Mouse (Mus musculus): ENCODE data around the gene Ino80e. TPM values are rescaled to one million over a fixed set of nuclear protein-coding genes. Genes with fewer than 3 reads are reported as not detected.
A peak's percentile ranks its signal among the peaks of the same experiment; 100 is the strongest.

Gene Ino80e
- polyA plus RNA-seq, 1 experiment from 2014 or later = 108 TPM

DNA sequence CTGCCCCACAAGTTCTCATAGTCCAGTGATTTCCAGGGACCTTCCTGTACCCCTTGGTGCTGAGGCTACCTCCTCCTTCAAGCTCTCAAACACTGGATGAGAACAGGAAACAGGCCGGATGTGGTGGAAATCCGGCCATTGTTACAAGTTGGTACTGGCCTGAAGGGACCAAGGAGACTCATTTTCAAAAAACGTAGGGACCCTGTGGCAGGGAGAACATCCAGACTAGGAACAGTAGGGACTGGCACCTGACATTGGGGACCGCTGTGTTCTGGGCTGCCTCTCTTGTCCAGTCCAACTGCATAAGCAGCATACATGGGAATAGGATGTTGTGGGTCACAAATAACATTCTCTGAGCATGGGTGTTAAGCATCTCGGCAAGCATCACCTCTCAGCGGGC is 18.9 kb upstream of the Ino80e start:
- WGBS = 76% methylated on average over 6 of the region's 6 CpGs
- peak overlapping the region; percentile 100 for H3K4me2 ChIP-seq
- no peaks in the 10 kb centered on the region for H3K9me3 ChIP-seq
- peak overlapping the region; percentile 93; the same call in 1 of the 2 replicates for H3K9ac ChIP-seq
- 0 out of 2 replicates have a peak overlapping the region, but pooled peaks have one; percentile 24 for H3K27ac ChIP-seq
- no peaks in the 10 kb centered on the region for H3K27me3 ChIP-seq
- H3K36me3 ChIP-seq = peaks cover 51% of the 10 kb centered on the region
- H3K4me3 ChIP-seq = peak overlapping the region; percentile 77; the same call in 1 of the 2 replicates
- ATAC-seq (ENCODE audit: insufficient number of reproducible peaks, insufficient read depth, low FRiP score, low TSS enrichment, low read depth) = no peak
- H3K4me1 ChIP-seq = peaks cover 32% of the 10 kb centered on the region

GRCm38 (mm10) chr7:126877239-126877638 is 15.1 kb upstream of the Ino80e start:
- no peak overlapping the region for H3K27ac ChIP-seq
- H3K4me3 ChIP-seq = no peak overlapping the region
- 83% methylated on average over 1 of the region's 1 CpGs for WGBS
- ATAC-seq (ENCODE audit: insufficient number of reproducible peaks, insufficient read depth, low FRiP score, low TSS enrichment, low read depth) = no peak
- no peaks in the 10 kb centered on the region for H3K27me3 ChIP-seq
- H3K36me3 ChIP-seq = peaks cover 88% of the 10 kb centered on the region
- H3K4me2 ChIP-seq = no peak overlapping the region
- H3K4me1 ChIP-seq = peaks cover 15% of the 10 kb centered on the region
- H3K9me3 ChIP-seq = no peaks in the 10 kb centered on the region
- no peak overlapping the region for H3K9ac ChIP-seq

DNA sequence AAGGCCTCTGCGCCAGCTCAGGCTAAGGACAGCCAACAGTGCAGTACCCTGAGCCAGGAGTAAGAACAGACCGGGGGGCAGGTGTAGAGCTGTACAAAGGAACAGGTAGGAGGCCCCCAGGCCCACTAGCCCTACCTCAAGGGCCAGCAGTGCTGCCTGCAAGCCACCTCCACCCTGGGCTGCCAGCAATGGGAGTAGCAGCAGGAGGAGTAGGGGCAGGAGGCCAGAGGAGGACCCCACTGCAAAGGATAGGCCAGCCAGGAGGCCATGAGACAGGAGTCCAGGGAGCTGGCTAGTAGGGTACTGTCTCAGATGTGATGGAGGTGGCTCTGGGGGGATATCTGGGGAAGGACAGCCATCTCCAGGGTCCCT is 8.3 kb upstream of the Ino80e start:
- Histone ChIP-seq H3K27ac (no peak overlapping the region), H3K9ac (no peak overlapping the region), H3K27me3 (no peaks in the 10 kb centered on the region), H3K9me3 (no peaks in the 10 kb centered on the region), H3K4me2 (no peak overlapping the region), H3K4me1 (0 out of 2 replicates have a peak, but pooled peaks cover 3% of the 10 kb centered on the region), H3K4me3 (no peak overlapping the region), H3K36me3 (peaks cover 99% of the 10 kb centered on the region)
- 93% methylated on average over 2 of the region's 2 CpGs for WGBS
- no peak for ATAC-seq (ENCODE audit: insufficient number of reproducible peaks, insufficient read depth, low FRiP score, low TSS enrichment, low read depth)

GRCm38 (mm10) chr7:126869780-126870519 is 7.8 kb upstream of the Ino80e start:
- peaks cover 99% of the 10 kb centered on the region for H3K36me3 ChIP-seq
- H3K9ac ChIP-seq = no peak overlapping the region
- no peak overlapping the region for H3K4me3 ChIP-seq
- H3K9me3 ChIP-seq = no peaks in the 10 kb centered on the region
- no peak overlapping the region for H3K4me2 ChIP-seq
- 0 out of 2 replicates have a peak, but pooled peaks cover 3% of the 10 kb centered on the region for H3K4me1 ChIP-seq
- no peak overlapping the region for H3K27ac ChIP-seq
- no peaks in the 10 kb centered on the region for H3K27me3 ChIP-seq
- ATAC-seq (ENCODE audit: insufficient number of reproducible peaks, insufficient read depth, low FRiP score, low TSS enrichment, low read depth) = no peak
- WGBS = 90% methylated on average over 23 of the region's 23 CpGs

- Histone ChIP-seq H3K36me3 (peaks cover 96% of the 10 kb centered on the region), H3K27me3 (no peaks in the 10 kb centered on the region), H3K9ac (no peak overlapping the region), H3K9me3 (no peaks in the 10 kb centered on the region), H3K4me1 (peaks cover 21% of the 10 kb centered on the region), H3K4me2 (no peak overlapping the region), H3K27ac (no peak overlapping the region), H3K4me3 (no peak overlapping the region)
- ATAC-seq (ENCODE audit: insufficient number of reproducible peaks, insufficient read depth, low FRiP score, low TSS enrichment, low read depth) = no peak
- 86% methylated on average over 12 of the region's 12 CpGs for WGBS
Observed at GRCm38 (mm10) chr7:126868003-126868402, 5.8 kb upstream of the Ino80e start.

DNA sequence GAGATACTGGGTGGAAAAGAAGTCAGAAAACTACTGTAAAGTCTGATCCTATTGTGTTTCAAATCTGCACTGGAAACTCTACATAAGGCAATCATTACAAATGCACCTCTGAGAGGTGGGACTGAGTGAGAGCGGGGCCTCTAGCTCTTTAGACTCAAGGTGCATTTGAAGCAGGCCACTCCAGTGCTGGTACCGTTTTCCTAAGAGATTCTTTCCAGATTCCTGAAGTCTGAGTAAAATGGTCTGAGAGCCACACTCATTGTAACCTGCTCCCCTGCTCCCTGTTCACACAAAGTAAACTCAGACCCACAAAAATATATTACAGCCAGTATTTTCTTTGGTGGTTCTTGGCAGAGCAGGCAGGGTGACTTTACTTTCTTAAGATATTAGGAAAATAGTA is 5.4 kb upstream of the Ino80e start:
- Histone ChIP-seq H3K27me3 (no peaks in the 10 kb centered on the region), H3K4me3 (no peak overlapping the region), H3K4me1 (peaks cover 25% of the 10 kb centered on the region), H3K27ac (no peak overlapping the region), H3K4me2 (no peak overlapping the region), H3K9me3 (no peaks in the 10 kb centered on the region), H3K36me3 (peaks cover 92% of the 10 kb centered on the region), H3K9ac (no peak overlapping the region)
- 76% methylated on average over 2 of the region's 2 CpGs for WGBS
- ATAC-seq (ENCODE audit: insufficient number of reproducible peaks, insufficient read depth, low FRiP score, low TSS enrichment, low read depth) = no peak

DNA sequence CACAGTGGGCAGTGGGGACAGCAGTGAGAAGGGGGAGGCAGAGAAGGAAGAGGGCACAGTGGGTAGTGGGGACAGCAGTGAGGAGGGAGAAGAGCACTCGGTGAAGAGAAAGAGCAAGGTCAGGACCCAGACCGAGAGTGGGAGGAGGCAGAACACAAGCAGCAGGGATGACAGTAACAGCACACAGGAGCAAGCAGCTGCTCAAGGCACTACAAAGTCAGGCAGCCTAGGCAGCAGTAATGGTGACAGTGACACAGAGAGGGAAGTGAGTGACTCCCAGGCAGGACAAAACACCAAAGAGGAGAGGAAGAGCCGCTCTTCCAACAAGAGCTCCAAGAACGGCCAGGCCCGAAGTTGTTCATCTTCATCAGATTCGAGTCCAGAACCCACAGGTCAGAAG is 1.6 kb upstream of the Ino80e start:
- WGBS = 68% methylated on average over 6 of the region's 6 CpGs
- Histone ChIP-seq H3K4me3 (peak overlapping the region; percentile 74), H3K9ac (peak overlapping the region; percentile 85), H3K27ac (0 out of 2 replicates have a peak overlapping the region, but pooled peaks have one; percentile 86), H3K4me2 (peak overlapping the region; percentile 86), H3K4me1 (peaks cover 38% of the 10 kb centered on the region), H3K36me3 (peaks cover 68% of the 10 kb centered on the region), H3K9me3 (no peaks in the 10 kb centered on the region), H3K27me3 (no peaks in the 10 kb centered on the region)
- no peak for ATAC-seq (ENCODE audit: insufficient number of reproducible peaks, insufficient read depth, low FRiP score, low TSS enrichment, low read depth)

DNA sequence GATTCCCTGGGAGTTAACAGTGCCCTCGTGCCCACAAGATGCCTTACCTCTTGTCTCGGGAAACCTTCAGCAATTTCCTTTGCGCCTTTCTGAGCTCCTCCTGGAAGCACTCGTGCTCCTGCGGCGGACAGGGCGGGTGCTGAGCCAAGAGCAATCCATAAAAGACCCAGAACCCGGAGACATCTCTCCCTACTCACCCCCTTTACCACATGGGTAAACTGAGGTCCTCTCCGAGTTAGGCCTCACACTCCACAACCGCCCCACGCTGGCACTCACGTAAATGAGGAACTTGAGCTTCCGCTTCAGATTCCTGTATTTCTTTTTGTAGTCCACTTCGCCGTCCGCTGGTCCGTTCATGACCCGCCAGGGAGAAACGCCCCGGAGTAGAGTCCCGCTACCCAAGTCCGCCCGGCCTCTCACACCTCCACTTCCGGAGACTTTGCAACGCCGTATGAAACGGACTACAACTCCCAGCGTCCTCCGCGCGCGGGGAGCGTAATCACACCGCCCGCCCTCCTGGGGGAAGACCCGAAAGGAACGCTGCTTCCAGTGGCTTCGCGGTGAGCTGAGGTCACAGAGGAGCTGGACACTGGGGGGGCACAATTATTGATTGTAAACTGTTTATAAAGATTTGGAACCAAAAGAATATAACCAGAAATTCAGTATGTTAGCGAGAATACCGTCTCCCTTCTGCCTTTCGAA is 597 bp downstream of the Ino80e start, which contains the start of gene Hirip3:
TSS of gene Hirip3 (plus strand) at position 544 of the 702 bp plus-strand sequence.
- H3K4me3 ChIP-seq = peak within 1 kb of the TSS; percentile 74
- H3K9me3 ChIP-seq = no peaks in the 10 kb centered on the region
- H3K4me1 ChIP-seq = peaks cover 44% of the 10 kb centered on the region
- WGBS = 2% methylated on average over 42 of the region's 42 CpGs
- H3K27ac ChIP-seq = peak within 1 kb of the TSS; percentile 86
- H3K9ac ChIP-seq = peak within 1 kb of the TSS; percentile 85
- H3K4me2 ChIP-seq = peak within 1 kb of the TSS; percentile 86
- peaks cover 67% of the 10 kb centered on the region for H3K36me3 ChIP-seq
- peak; percentile 78 for ATAC-seq (ENCODE audit: insufficient number of reproducible peaks, insufficient read depth, low FRiP score, low TSS enrichment, low read depth)
- H3K27me3 ChIP-seq = no peaks in the 10 kb centered on the region

DNA sequence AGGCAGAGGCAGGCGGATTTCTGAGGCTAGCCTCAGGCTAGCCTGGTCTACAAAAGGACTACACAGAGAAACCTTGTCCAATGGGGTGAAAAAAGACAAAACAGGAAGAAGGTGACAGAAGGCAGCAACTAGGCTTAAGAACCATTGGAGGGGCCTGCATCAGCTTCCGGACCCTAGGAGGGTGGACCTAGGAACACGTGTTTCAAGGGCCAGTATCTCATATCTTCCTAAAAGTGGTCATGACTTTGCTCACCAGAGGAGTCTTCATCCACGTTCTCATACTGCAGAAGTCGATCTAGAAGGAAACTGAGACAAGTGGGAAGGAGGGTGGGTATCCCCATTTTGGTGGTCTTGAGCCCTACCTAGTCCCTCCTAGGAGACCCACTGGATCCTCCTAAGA is 1.2 kb downstream of the Ino80e start:
- 65% methylated on average over 5 of the region's 5 CpGs for WGBS
- no peak for ATAC-seq (ENCODE audit: insufficient number of reproducible peaks, insufficient read depth, low FRiP score, low TSS enrichment, low read depth)
- peak overlapping the region; percentile 74 for H3K4me3 ChIP-seq
- H3K27ac ChIP-seq = 0 out of 2 replicates have a peak overlapping the region, but pooled peaks have one; percentile 62
- H3K36me3 ChIP-seq = peaks cover 67% of the 10 kb centered on the region
- no peaks in the 10 kb centered on the region for H3K9me3 ChIP-seq
- H3K9ac ChIP-seq = peak overlapping the region; percentile 85
- no peaks in the 10 kb centered on the region for H3K27me3 ChIP-seq
- peak overlapping the region; percentile 86 for H3K4me2 ChIP-seq
- peaks cover 41% of the 10 kb centered on the region for H3K4me1 ChIP-seq

GRCm38 (mm10) chr7:126856741-126857420 is 5.3 kb downstream of the Ino80e start:
- Histone ChIP-seq H3K27me3 (no peaks in the 10 kb centered on the region), H3K9ac (0 out of 2 replicates have a peak overlapping the region, but pooled peaks have one; percentile 21), H3K27ac (no peak overlapping the region), H3K4me3 (no peak overlapping the region), H3K36me3 (peaks cover 82% of the 10 kb centered on the region), H3K4me1 (peaks cover 19% of the 10 kb centered on the region), H3K4me2 (no peak overlapping the region), H3K9me3 (no peaks in the 10 kb centered on the region)
- no peak for ATAC-seq (ENCODE audit: insufficient number of reproducible peaks, insufficient read depth, low FRiP score, low TSS enrichment, low read depth)
- WGBS = 70% methylated on average over 9 of the region's 9 CpGs

DNA sequence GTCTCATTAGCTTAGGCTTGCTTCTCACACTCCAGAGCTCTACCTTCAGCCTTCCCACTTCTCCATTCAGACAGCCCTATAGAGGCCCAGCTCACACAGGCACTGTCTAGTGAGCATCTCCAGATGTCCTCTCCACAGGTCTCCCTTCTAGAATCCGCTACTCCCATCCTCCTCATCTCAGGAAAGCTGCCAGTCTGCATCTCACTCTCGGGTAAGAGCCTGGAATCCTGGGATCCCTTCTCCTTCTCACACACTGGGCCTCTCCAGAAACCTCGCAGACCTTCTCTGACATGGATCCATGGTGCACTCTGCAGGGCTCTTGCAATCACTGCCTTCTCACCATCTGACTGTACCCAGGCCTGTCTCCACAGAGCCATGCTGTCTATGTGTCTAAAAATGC is 6.5 kb downstream of the Ino80e start:
- H3K4me3 ChIP-seq = no peak overlapping the region
- no peaks in the 10 kb centered on the region for H3K9me3 ChIP-seq
- no peak for ATAC-seq (ENCODE audit: insufficient number of reproducible peaks, insufficient read depth, low FRiP score, low TSS enrichment, low read depth)
- WGBS = 86% methylated on average over 3 of the region's 3 CpGs
- peaks cover 23% of the 10 kb centered on the region for H3K4me1 ChIP-seq
- H3K27me3 ChIP-seq = peaks cover 3% of the 10 kb centered on the region; the same call in 1 of the 2 replicates
- no peak overlapping the region for H3K4me2 ChIP-seq
- no peak overlapping the region for H3K27ac ChIP-seq
- no peak overlapping the region for H3K9ac ChIP-seq
- H3K36me3 ChIP-seq = peaks cover 86% of the 10 kb centered on the region

Data from embryonic facial prominence, embryonic 13.5 days (tissue).